Mouse (Mus musculus) kidney, embryonic 15.5 days (tissue): ENCODE results near the gene Cd3e. TPM values are rescaled to one million over a fixed set of nuclear protein-coding genes. Genes with fewer than 3 reads are reported as not detected.
"Not testable (repeated sequence)": the region's sequence is repeated elsewhere in the genome, so short reads cannot be mapped to it uniquely, and the experiment has no call there.

ENCODE experiments used
- ATAC-seq: fragments of 200-750 bp; cut with Nextera tagmentation; replicated peaks from 2 replicates; pipeline ENCODE4 v1.8.0; 2017; ENCODE audit warnings: moderate TSS enrichment; ENCODE audit not compliant: low FRiP score
- H3K27ac ChIP-seq: fragments of 300-500 bp; sonication (generic); 2 replicates; pipeline ENCODE4 v1.5.1; 2015; ENCODE audit warnings: mild to moderate bottlenecking, inconsistent platforms
- H3K27me3 ChIP-seq: fragments of 300-500 bp; sonication (generic); 2 replicates; pipeline ENCODE4 v1.6.1; 2015; ENCODE audit warnings: inconsistent platforms
- H3K36me3 ChIP-seq: fragments of 300-500 bp; sonication (generic); 2 replicates; pipeline ENCODE4 v1.6.1; 2015; ENCODE audit warnings: inconsistent platforms
- H3K4me1 ChIP-seq: fragments of 300-500 bp; sonication (generic); 2 replicates; pipeline ENCODE4 v1.6.1; 2015; ENCODE audit warnings: inconsistent platforms
- H3K4me2 ChIP-seq: fragments of 300-500 bp; sonication (generic); 2 replicates; pipeline ENCODE4 v1.6.1; 2015; ENCODE audit warnings: moderate library complexity, mild to moderate bottlenecking, inconsistent platforms
- H3K4me3 ChIP-seq: fragments of 300-500 bp; sonication (generic); replicated peaks from 2 replicates; pipeline ENCODE4 v1.5.1; 2015; ENCODE audit warnings: mild to moderate bottlenecking, inconsistent platforms
- H3K9ac ChIP-seq: fragments of 300-500 bp; sonication (generic); 2 replicates; pipeline ENCODE4 v1.6.1; 2015; ENCODE audit warnings: mild to moderate bottlenecking, inconsistent platforms
- H3K9me3 ChIP-seq: fragments of 300-500 bp; sonication (generic); replicated peaks from 2 replicates; pipeline ENCODE4 v1.6.1; 2016; ENCODE audit warnings: inconsistent platforms
- WGBS: fragments of 180-500 bp; shearing (Covaris S2); methylation state at CpG from one replicate; pipeline ENCODE4 v1.1.7; 2015; ENCODE audit warnings: mixed read lengths; 5-methylcytosine and 5-hydroxymethylcytosine counted together
- polyA plus RNA-seq: library from polyadenylated mRNA; unstranded; fragments of >200 nt; fragmentation: Nextera tagmentation; extraction: Ambion mirVana; gene quantifications from 2 replicates; pipeline ENCODE4 v1.2.1, GENCODE M21; 2015

Gene Cd3e
- polyA plus RNA-seq, 1 experiment from 2014 or later: not detected

DNA sequence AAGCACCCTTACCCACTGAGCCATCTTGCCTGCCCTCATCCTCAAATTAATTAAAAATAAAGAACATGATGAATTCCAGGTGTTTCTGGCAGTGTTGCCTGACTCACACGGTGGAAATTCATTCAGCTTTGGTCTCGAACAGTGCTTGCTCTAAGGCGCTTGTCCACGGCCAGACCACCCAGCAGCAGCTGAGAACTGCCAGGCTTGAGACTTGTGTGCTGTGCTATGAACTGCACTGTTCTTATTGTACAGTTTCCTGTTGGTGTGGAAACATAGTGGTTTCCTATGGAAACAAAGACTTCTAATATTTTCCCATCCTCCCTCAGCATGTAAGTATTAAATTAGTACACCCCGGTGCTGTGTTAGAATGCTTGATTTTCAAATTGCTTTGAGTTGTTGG lies 22.5 kb downstream of the Cd3e start:
- no peak overlapping the region for H3K27ac ChIP-seq
- no peaks in the 10 kb centered on the region for H3K4me1 ChIP-seq
- H3K27me3 ChIP-seq: 0 out of 2 replicates have a peak, but pooled peaks cover 3% of the 10 kb centered on the region
- 66% methylated on average over 5 of the region's 5 CpGs for WGBS
- H3K36me3 ChIP-seq: no peaks in the 10 kb centered on the region
- H3K9ac ChIP-seq: no peak overlapping the region
- no peak overlapping the region for H3K4me2 ChIP-seq
- no peak for ATAC-seq
- H3K4me3 ChIP-seq: no peak overlapping the region
- no peaks in the 10 kb centered on the region for H3K9me3 ChIP-seq

DNA sequence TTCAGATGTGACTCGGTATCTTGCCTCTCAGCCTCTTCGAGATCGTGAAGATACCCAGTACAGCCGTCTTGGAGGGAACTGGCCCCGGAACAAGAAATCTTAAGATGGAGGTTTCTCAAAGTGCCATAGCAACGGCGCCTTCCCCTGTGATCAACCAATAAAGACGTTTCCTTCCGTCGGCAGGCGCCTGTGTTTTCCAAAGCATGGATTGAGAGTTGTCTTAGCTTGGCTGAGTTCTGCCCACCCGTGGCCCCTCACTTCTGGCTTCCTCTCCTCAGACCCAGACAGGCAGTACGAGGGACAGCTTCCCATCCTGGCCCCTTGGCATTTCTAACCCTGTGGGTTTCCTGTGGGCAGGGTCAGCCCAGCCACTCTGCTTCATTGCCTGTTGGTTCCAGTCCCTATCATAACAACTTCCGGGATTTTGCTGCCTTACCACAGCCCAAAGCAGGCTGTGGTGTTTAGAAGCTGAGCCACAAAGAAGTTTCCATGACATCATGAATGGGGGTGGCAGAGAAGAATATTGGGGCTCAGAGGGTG lies 23.1 kb downstream of the Cd3e start:
- ATAC-seq: no peak
- Histone ChIP-seq H3K27me3 (0 out of 2 replicates have a peak, but pooled peaks cover 3% of the 10 kb centered on the region), H3K4me3 (no peak overlapping the region), H3K9ac (no peak overlapping the region), H3K9me3 (no peaks in the 10 kb centered on the region), H3K27ac (no peak overlapping the region), H3K4me2 (no peak overlapping the region), H3K36me3 (no peaks in the 10 kb centered on the region), H3K4me1 (no peaks in the 10 kb centered on the region)
- 58% methylated on average over 14 of the region's 14 CpGs for WGBS

DNA sequence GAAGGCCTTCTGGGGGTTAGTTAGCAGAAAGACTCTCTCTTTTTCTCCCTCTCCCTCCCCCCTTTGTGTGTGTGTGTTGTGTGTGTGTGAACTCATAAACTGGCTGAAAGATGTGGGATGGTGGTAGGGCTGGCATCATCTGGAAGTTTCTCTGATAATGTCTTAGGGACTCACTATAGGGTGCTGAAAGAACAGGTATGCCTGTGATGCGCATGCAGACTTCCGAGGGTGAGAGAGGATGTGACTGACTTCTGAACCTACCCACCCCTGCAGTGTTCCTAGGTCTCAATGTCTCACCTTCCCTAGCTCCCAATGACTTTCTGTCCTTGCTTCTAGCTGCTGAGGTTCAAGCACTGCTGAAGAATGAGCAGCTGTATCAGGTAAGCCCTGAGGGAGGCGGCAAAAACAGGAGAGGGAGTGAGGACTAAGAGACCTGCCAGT lies 23.7 kb downstream of the Cd3e start:
- Histone ChIP-seq H3K4me1 (no peaks in the 10 kb centered on the region), H3K9me3 (no peaks in the 10 kb centered on the region), H3K4me3 (no peak overlapping the region), H3K36me3 (no peaks in the 10 kb centered on the region), H3K9ac (no peak overlapping the region), H3K27ac (no peak overlapping the region), H3K4me2 (no peak overlapping the region), H3K27me3 (0 out of 2 replicates have a peak, but pooled peaks cover 6% of the 10 kb centered on the region)
- 83% methylated on average over 3 of the region's 3 CpGs for WGBS
- no peak for ATAC-seq

DNA sequence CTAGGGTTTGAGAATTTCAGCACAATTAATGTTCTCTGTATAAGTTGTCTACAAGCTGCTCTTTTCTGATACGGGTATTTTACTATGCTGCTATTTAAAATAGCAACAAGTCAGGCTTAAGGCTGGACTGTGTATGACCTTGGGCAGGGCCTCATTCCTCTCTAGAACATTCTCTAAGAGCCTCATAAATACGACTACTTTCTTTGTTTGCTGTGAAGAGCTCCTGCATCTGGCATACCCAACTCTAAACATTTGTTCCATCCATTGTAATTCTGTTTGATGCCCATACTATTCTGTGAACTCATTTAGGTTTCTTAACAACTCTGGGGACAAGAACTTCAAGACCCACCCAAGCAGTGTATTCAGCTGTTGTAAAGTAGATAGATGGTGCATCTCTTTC lies 26.4 kb downstream of the Cd3e start:
- no peak for ATAC-seq
- 71% methylated on average over 2 of the region's 2 CpGs for WGBS

DNA sequence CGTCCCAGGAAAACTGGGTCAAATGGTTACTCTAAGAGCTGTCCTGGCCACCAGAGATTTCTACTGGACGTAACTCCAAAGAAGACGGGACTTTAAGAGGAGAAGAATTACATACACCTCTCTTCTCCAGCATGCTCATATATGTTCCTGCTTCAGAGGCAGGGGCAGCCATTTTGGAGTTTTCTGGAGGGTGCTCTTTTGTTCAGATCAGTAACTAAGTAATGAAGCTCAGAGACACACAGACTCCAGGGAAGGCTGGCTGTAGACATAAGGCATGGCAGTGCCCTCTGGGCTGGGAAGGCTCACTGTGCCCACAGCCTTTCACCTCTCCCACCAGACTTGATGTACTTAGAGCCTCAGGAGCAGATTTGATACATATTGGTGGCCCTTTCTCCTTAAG lies 26.9 kb downstream of the Cd3e start:
- 80% methylated on average over 3 of the region's 3 CpGs for WGBS
- H3K9ac ChIP-seq: no peak overlapping the region
- H3K9me3 ChIP-seq: no peaks in the 10 kb centered on the region
- peaks cover 18% of the 10 kb centered on the region for H3K27me3 ChIP-seq
- ATAC-seq: no peak
- no peaks in the 10 kb centered on the region for H3K36me3 ChIP-seq
- H3K27ac ChIP-seq: no peak overlapping the region
- H3K4me1 ChIP-seq: no peaks in the 10 kb centered on the region
- H3K4me2 ChIP-seq: no peak overlapping the region
- no peak overlapping the region for H3K4me3 ChIP-seq

More for the DNA sequence above, 26.4 kb downstream of the Cd3e start:
- H3K9ac ChIP-seq: no peak overlapping the region
- no peak overlapping the region for H3K4me2 ChIP-seq
- no peak overlapping the region for H3K4me3 ChIP-seq
- no peaks in the 10 kb centered on the region for H3K9me3 ChIP-seq
- H3K27me3 ChIP-seq: peaks cover 14% of the 10 kb centered on the region; the same call in 1 of the 2 replicates
- H3K4me1 ChIP-seq: no peaks in the 10 kb centered on the region
- no peak overlapping the region for H3K27ac ChIP-seq
- no peaks in the 10 kb centered on the region for H3K36me3 ChIP-seq

DNA sequence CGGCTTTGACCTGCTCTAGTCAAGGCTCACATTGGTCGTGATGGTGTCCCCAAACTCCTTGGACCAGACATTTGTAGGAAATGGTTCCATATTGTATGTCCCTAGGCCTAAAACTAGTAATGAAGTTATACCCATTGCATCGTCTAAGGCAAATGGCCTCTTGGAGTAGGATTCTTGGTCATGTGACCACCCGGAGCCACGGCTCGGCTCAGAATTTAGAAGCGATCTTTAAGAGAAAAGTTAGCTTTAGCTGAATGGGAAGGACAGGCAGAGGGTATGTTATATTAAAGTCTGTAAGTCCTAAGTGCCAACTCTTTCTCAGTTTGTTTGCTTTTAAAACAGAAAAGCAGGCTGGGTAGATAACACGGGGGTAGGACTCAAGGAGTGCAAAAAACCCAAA lies 27.3 kb downstream of the Cd3e start:
- Histone ChIP-seq H3K9ac (no peak overlapping the region), H3K4me2 (no peak overlapping the region), H3K9me3 (no peaks in the 10 kb centered on the region), H3K27me3 (peaks cover 18% of the 10 kb centered on the region), H3K27ac (no peak overlapping the region), H3K4me1 (no peaks in the 10 kb centered on the region), H3K36me3 (no peaks in the 10 kb centered on the region), H3K4me3 (no peak overlapping the region)
- no peak for ATAC-seq
- WGBS: 89% methylated on average over 8 of the region's 8 CpGs

DNA sequence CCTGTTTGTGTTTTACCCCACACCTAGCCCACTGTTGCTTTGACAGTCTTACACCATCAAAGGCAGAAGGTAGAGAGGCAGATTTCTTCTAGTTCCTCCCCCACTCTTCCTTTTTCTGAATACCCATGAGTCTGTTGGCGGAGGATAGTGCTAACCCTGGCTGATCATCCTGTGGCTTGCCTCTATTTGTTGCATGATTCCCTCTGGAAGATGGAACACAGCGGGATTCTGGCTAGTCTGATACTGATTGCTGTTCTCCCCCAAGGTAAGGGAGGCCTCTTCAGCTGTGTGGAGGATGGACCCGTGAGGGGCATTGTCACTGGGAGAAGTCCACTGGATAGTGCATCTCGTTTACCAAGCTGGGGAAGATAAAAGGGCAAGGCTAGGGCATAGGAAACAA lies 27.8 kb downstream of the Cd3e start, which contains the start of gene Cd3d:
Gene Cd3d (plus strand): TSS at position 111 of the 400 bp plus-strand sequence.
- Histone ChIP-seq H3K27me3 (peaks cover 18% of the 10 kb centered on the region), H3K4me1 (no peaks in the 10 kb centered on the region), H3K27ac (no peak within 1 kb of the TSS), H3K4me3 (no peak within 1 kb of the TSS), H3K9me3 (no peaks in the 10 kb centered on the region), H3K9ac (no peak within 1 kb of the TSS), H3K4me2 (no peak within 1 kb of the TSS), H3K36me3 (no peaks in the 10 kb centered on the region)
- 82% methylated on average over 4 of the region's 4 CpGs for WGBS
- ATAC-seq: no peak

DNA sequence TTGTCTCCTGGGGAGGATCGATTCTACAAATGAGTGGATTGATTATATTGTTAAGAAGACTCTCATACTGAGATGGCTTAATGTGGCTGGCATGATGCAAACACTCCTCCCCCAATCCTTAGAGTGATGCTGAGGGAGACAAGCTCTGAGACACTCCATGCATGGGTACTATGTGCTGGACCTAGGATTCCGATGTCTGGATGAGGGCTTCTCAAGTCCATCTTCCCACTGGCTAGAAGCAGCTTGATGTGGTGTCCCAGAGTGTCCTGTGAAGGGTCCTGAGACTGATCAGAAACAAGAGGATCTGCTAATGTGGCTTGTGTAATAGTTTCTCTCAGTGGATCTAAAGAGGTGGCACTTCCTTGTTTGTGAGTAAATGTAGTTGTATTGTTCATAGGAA lies 28.3 kb downstream of the Cd3e start:
- H3K9me3 ChIP-seq: no peaks in the 10 kb centered on the region
- H3K4me3 ChIP-seq: no peak overlapping the region
- no peak for ATAC-seq
- WGBS: 85% methylated on average over 2 of the region's 2 CpGs
- H3K4me2 ChIP-seq: no peak overlapping the region
- H3K36me3 ChIP-seq: no peaks in the 10 kb centered on the region
- no peaks in the 10 kb centered on the region for H3K4me1 ChIP-seq
- H3K9ac ChIP-seq: no peak overlapping the region
- H3K27ac ChIP-seq: no peak overlapping the region
- H3K27me3 ChIP-seq: peaks cover 23% of the 10 kb centered on the region

DNA sequence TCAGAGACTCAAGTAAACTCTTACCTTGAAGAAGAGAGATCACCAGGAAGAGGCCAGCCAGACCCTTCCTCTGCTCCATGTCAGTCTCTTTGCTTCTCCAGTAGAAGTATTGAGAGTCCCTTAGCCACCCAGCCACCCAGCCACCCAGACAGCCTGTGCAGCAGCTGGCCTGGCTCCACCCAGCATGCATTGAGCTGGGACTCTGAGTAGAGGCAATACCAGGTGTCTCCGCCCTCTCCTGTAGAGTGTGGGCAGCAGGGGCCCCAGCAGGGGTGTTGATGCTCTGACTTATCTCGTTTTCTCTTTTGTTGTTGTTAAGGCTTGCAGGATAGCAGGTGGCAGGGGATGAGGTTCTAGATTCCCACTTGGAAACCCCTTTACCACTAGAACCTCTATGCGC lies 29.2 kb downstream of the Cd3e start, which contains the start of gene Cd3g:
Gene Cd3g (minus strand): TSS at position 190 of the 400 bp plus-strand sequence.
- WGBS: 68% methylated on average over 3 of the region's 3 CpGs

DNA sequence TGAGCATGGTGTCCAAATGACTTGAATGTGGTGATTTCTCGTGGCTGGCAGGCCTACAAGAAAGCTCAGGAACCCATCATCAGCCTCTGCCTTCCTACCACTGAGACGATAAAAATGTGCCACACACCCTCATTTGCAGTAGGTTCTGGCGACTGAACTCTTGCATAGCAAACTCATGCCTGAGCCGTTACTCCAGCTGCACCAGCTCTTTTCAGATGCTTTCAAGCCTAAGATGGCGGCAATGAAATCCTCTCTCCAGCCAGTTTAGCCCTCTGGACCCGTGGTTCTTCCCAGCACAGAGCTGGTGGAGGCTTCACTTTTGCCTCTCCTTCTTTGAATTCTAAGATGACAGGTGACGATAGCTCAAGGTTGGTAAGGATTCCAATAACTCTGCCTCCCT lies 29.6 kb downstream of the Cd3e start:
- no peak for ATAC-seq
- WGBS: 81% methylated on average over 7 of the region's 7 CpGs
- H3K4me2 ChIP-seq: no peak overlapping the region
- no peaks in the 10 kb centered on the region for H3K36me3 ChIP-seq
- no peak overlapping the region for H3K4me3 ChIP-seq
- H3K9ac ChIP-seq: no peak overlapping the region
- H3K27me3 ChIP-seq: peaks cover 32% of the 10 kb centered on the region
- no peaks in the 10 kb centered on the region for H3K9me3 ChIP-seq
- no peaks in the 10 kb centered on the region for H3K4me1 ChIP-seq
- no peak overlapping the region for H3K27ac ChIP-seq

More for the DNA sequence above, 29.2 kb downstream of the Cd3e start, which contains the start of gene Cd3g:
- ATAC-seq: no peak
- Histone ChIP-seq H3K9ac (no peak within 1 kb of the TSS), H3K27me3 (peaks cover 27% of the 10 kb centered on the region), H3K36me3 (no peaks in the 10 kb centered on the region), H3K9me3 (no peaks in the 10 kb centered on the region), H3K27ac (no peak within 1 kb of the TSS), H3K4me1 (no peaks in the 10 kb centered on the region), H3K4me2 (no peak within 1 kb of the TSS), H3K4me3 (no peak within 1 kb of the TSS)

DNA sequence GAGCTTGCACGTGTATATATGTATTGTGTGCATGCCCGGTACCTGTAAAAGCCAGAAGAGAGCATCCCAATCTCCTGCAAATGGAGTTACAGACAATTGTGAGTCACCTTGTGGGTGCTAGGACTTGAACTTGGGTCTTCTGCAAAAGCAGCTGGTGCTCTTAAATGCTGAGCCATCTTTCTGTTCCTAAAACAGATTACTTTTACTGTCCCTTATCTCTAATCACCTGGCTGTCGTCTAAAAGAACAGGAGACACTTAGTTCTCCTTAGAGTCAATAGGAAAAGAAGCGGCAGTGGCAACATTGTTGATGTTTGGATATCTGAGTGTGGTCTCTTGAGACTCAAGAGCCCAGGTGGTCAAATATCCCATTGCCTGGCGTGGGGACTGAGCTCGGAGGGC lies 31.6 kb downstream of the Cd3e start:
- Histone ChIP-seq H3K4me3 (no peak overlapping the region), H3K36me3 (no peaks in the 10 kb centered on the region), H3K4me2 (no peak overlapping the region), H3K27ac (no peak overlapping the region), H3K27me3 (peaks cover 49% of the 10 kb centered on the region), H3K4me1 (no peaks in the 10 kb centered on the region), H3K9me3 (no peaks in the 10 kb centered on the region), H3K9ac (no peak overlapping the region)
- ATAC-seq: no peak
- 69% methylated on average over 6 of the region's 6 CpGs for WGBS

DNA sequence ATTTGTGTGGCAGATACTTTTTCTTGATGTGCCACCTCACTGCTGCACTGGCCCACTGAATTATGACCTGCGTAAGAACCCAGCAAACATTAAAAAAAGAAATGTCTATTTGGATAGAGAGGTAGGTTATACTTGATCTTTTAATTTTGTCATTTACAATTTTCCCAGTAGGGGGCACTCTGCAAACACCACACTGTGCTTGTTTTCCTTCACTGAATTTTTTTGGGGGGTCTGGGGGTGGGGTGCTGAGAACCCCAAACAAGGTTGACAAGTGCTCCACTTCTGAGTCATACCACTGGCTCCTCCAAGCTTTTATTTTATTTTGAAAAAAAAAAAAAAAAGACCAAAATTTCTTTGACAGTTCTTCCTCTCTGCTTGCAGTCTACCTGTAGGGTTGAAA lies 40.0 kb downstream of the Cd3e start:
- Histone ChIP-seq H3K9me3 (no peaks in the 10 kb centered on the region), H3K4me1 (peaks cover 12% of the 10 kb centered on the region), H3K36me3 (no peaks in the 10 kb centered on the region), H3K27me3 (peaks cover 28% of the 10 kb centered on the region), H3K4me2 (no peak overlapping the region), H3K27ac (no peak overlapping the region), H3K4me3 (no peak overlapping the region), H3K9ac (no peak overlapping the region)
- 58% methylated on average over 1 of the region's 1 CpGs for WGBS
- no peak for ATAC-seq

DNA sequence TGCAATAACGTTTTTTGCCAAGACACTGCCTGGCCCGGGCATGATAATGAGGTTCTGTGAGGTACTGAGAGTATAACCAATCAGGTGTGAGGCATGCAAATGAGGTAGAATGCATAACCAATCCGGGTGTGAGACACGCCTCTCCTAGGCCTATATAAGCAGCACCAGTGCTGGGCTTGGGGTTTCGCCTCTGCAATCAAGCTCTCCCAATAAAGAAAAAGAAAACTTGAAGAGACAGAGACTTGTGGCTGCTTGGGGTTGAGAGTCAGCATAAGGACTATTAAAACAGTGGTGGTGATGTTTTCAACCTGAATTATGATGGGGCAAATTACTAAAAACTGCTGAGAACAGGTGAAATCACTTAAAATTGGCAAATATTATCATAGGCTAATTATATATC lies 41.7 kb downstream of the Cd3e start:
- not testable (repeated sequence) for H3K4me2 ChIP-seq, H3K36me3 ChIP-seq, ATAC-seq, H3K9me3 ChIP-seq, H3K4me3 ChIP-seq, H3K27ac ChIP-seq, H3K9ac ChIP-seq
- WGBS: 88% methylated on average over 5 of the region's 5 CpGs
- peaks cover 16% of the 10 kb centered on the region for H3K4me1 ChIP-seq
- peaks cover 11% of the 10 kb centered on the region for H3K27me3 ChIP-seq
